Mouse (Mus musculus): ENCODE measurements around the gene Gm14862. TPM values are rescaled to one million over a fixed set of nuclear protein-coding genes. Genes with fewer than 3 reads are reported as not detected.

Gene Gm14862
- total RNA-seq (2023), result not detected

GRCm38 (mm10) chrX:9256766-9257165 is at the start of gene Gm14862:
Gene Gm14862 (minus strand): TSS chrX:9256899.

GRCm38 (mm10) chrX:9283464-9283863 is 26.8 kb upstream of the Gm14862 start, which contains the start of gene H2al1m:
Gene H2al1m (plus strand): TSS chrX:9283764.

GRCm38 (mm10) chrX:9272460-9273361 is 16.0 kb upstream of the Gm14862 start, which contains the start of gene Xk:
Gene Xk (plus strand): TSS chrX:9272756.

Other genes starting within 250 kb of the Gm14862 start
- gene Fthl17e, start 223.4 kb downstream of the Gm14862 start, total RNA-seq (2023), result not detected
- not detected for gene Fthl17f, start 193.9 kb downstream of the Gm14862 start, total RNA-seq (2023)
- gene 4930402K13Rik, start 152.3 kb downstream of the Gm14862 start, total RNA-seq (2023), result not detected
- gene Lancl3, start 57.0 kb downstream of the Gm14862 start, total RNA-seq (2023), result not detected
- gene Xk, start 15.9 kb upstream of the Gm14862 start, total RNA-seq (2023), result 0.83 TPM
- not detected for gene H2al1m, start 26.9 kb upstream of the Gm14862 start, total RNA-seq (2023)
- not detected for gene H2al1k, start 93.7 kb upstream of the Gm14862 start, total RNA-seq (2023)
- gene Cybb, start 230.9 kb upstream of the Gm14862 start, total RNA-seq (2023), result 20.1 TPM